Mouse (Mus musculus): ENCODE results near the gene Siglecg.

DNA sequence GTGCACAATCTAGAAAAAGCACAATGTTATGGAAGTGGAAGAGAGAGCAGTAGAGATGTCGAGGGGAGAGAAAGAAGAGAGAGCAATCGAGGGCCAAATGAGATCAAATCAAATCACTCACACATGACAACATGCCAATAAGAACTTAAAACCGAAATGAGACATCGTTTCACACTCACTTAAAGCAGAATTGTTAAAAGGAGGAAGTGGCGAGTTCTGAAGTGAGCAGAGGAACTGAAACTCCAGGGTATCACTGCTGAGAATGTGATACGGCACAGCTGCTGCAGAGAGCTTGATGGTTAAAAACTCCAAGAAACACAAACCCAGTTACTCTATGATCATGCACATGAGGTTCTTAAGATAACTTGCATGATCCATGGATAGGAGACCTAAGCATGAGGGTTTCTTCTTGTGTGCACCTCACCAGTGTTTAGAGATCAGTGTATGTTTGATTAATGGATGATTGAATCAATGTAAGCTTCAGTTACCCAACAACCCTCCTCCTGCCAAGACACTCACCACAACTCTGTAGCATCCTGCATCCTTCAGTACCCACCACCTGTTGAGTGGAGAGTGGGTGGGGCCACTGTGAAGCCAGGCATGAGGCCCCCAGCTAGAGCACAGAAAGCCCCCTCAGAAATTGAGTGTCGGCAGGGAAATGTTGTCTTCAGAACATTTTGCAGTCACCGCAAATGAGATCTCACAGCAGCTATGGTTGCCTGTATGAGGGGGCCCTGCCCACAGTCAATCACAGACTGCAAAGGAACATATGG, 15.5 kb upstream of the Siglecg start:
- TF ChIP-seq GATA1 (IDR thresholded peaks at IDR 0.05; ENCODE audit: borderline replicate concordance, low read length) (no peak), FLI1 (IDR thresholded peaks at IDR 0.05; ENCODE audit: low read length) (no peak)

Data from megakaryocyte, embryonic 14.5 days (primary cell).